Mouse (Mus musculus) limb, embryonic 10.5 days (tissue): ENCODE data around the gene Ptk7. TPM values are rescaled to one million over a fixed set of nuclear protein-coding genes. Genes with fewer than 3 reads are reported as not detected.

Source experiments
- DNase-seq: peaks from one replicate; pipeline ENCODE4 v3.0.0-alpha.2; 2017; ENCODE audit warnings: low spot score
- H3K27ac ChIP-seq: fragments of 300-500 bp; sonication (generic); 2 replicates; pipeline ENCODE4 v1.5.1; 2016; ENCODE audit warnings: mild to moderate bottlenecking
- H3K27me3 ChIP-seq: fragments of 300-500 bp; sonication (generic); 2 replicates; pipeline ENCODE4 v1.6.1; 2016; ENCODE audit warnings: low read depth, mild to moderate bottlenecking; ENCODE audit not compliant: poor library complexity, severe bottlenecking
- H3K36me3 ChIP-seq: fragments of 300-500 bp; sonication (generic); 2 replicates; pipeline ENCODE4 v1.6.1; 2016; ENCODE audit warnings: mild to moderate bottlenecking, moderate library complexity
- H3K4me1 ChIP-seq: fragments of 300-500 bp; sonication (generic); 2 replicates; pipeline ENCODE4 v1.6.1; 2016
- H3K4me3 ChIP-seq: fragments of 300-500 bp; sonication (generic); 2 replicates; pipeline ENCODE4 v1.5.1; 2016; ENCODE audit warnings: mild to moderate bottlenecking, moderate library complexity
- H3K9me3 ChIP-seq: fragments of 300-500 bp; sonication (generic); replicated peaks from 2 replicates; pipeline ENCODE4 v1.6.1; 2016; ENCODE audit warnings: mild to moderate bottlenecking
- WGBS: fragments of 180-500 bp; shearing (Covaris S2); methylation state at CpG from one replicate; pipeline ENCODE4 v1.1.7; 2016; 5-methylcytosine and 5-hydroxymethylcytosine counted together
- polyA plus RNA-seq: library from polyadenylated mRNA; unstranded; fragments of >200 nt; fragmentation: Nextera tagmentation; extraction: Ambion mirVana; gene quantifications from 2 replicates; pipeline ENCODE4 v1.2.1, GENCODE M21; 2016

Gene Ptk7
- polyA plus RNA-seq, 1 experiment from 2014 or later: 142 TPM

DNA sequence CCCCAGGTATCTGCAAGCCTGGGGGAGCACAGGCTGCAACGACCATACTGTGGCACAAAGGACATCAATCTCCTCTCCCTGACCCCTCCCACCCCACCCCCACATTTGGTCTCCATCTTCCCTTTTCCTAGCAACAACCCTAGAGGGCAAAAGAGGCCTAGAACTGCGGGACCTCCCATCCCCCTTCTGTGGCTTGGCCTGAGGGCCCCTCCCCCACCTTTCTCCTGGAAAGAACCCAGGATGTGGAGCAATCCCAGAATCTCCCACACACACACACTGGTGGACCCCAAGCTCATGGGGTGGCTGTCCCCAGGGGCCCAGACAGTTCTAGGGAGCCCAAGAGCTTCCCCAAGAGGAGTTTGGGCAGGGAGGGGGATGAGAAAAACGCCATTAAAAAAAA, 81.4 kb downstream of the Ptk7 start:
- Histone ChIP-seq H3K4me1 (peaks cover 44% of the 10 kb centered on the region), H3K36me3 (peaks cover 50% of the 10 kb centered on the region), H3K27me3 (peaks cover 34% of the 10 kb centered on the region), H3K27ac (0 out of 2 replicates have a peak overlapping the region, but pooled peaks have one; percentile 25), H3K9me3 (no peaks in the 10 kb centered on the region), H3K4me3 (no peak overlapping the region)
- no peak for DNase-seq
- 12% methylated on average over 3 of the region's 3 CpGs for WGBS

DNA sequence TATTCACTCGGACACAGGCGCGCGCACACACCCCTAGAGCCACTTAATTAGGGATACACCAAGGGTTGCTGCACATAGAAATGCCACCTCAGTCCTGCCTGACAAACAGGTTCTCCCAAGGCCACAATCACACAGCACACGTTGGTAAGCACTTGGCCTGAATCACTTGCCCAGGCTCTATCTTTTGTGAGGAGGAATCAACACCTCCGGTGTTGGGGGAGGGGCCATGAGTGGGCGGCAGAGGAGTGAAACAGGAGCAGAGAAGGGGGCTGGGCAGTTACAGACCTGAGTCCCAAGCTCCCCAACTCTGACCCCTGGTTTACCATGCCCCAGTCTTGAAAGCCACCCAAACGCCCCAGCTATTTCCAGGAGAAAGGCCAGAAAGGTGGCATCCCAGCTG, 82.3 kb downstream of the Ptk7 start:
- peaks cover 34% of the 10 kb centered on the region for H3K27me3 ChIP-seq
- WGBS: 6% methylated on average over 8 of the region's 8 CpGs

DNA sequence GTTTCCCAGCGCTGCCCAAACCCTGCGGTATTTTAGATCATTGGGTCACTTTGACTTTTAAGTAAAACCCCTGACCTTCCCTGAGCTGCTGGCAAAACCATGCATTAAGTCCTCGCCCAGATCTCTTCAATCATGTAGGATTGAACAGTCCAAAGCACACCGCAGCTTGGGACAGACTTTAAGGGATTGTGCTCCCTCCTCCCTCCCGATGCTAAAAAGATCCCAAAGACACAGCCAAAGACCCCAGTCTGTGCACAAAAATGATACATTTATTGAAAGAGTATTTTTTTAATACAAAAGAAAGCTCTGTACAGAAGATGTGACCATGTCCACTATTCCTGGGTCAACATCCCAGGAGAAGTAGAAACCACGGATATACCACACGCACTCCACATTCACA, 82.7 kb downstream of the Ptk7 start:
- H3K9me3 ChIP-seq: no peaks in the 10 kb centered on the region
- DNase-seq: no peak
- peak overlapping the region; percentile 65 for H3K4me3 ChIP-seq
- peaks cover 39% of the 10 kb centered on the region for H3K36me3 ChIP-seq
- H3K27me3 ChIP-seq: peaks cover 34% of the 10 kb centered on the region
- 5% methylated on average over 7 of the region's 7 CpGs for WGBS
- H3K4me1 ChIP-seq: peaks cover 36% of the 10 kb centered on the region
- peak overlapping the region; percentile 26; the same call in 1 of the 2 replicates for H3K27ac ChIP-seq

More for the DNA sequence above, 82.3 kb downstream of the Ptk7 start:
- Histone ChIP-seq H3K4me1 (peaks cover 36% of the 10 kb centered on the region), H3K27ac (no peak overlapping the region), H3K4me3 (peak overlapping the region; percentile 65), H3K9me3 (no peaks in the 10 kb centered on the region), H3K36me3 (peaks cover 43% of the 10 kb centered on the region)
- no peak for DNase-seq

DNA sequence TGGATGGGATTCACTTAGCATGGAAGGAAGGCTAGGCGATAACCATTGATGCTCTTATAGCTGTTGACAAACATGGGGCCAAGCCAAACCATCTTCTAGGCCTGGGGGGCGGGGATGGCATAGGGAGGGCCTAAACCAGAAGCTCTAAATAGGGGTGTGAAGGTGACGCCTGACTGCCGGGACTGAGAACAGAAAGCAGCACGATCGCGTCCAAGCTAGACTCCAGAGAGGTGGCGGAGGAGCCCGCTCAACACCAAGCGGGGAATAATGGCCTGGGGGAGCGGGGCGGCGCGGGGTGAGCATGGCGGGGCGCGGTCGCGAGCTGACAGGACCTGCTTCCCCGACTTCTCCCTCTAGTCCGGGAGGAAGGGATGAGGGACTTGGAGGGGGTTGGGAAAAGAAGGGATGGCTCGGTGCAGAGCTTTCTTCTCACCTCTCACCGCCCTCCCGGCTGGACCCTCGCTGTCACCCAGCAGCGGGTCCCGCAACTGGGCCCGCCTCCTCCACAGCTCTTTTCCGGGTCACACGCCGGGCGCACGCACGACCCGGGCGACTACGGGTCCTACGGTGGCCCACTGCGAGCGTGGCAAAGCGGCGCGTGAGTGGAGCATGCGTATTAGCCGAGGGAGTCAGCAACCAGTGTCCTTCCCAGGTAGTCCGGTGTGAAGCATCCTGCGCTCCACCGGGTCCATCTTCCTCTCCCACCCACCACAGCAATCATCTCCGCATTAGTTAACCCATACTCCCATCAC, 83.3 kb downstream of the Ptk7 start, which contains the start of gene Cul9:
Cul9 (minus strand) TSS at position 576 of the 752 bp plus-strand sequence.
- Histone ChIP-seq H3K27ac (peak within 1 kb of the TSS; percentile 26), H3K4me1 (peaks cover 36% of the 10 kb centered on the region), H3K27me3 (peaks cover 34% of the 10 kb centered on the region), H3K9me3 (no peaks in the 10 kb centered on the region), H3K4me3 (peak within 1 kb of the TSS; percentile 65), H3K36me3 (peaks cover 33% of the 10 kb centered on the region)
- peak; percentile 77 for DNase-seq
- WGBS: 2% methylated on average over 48 of the region's 49 CpGs

DNA sequence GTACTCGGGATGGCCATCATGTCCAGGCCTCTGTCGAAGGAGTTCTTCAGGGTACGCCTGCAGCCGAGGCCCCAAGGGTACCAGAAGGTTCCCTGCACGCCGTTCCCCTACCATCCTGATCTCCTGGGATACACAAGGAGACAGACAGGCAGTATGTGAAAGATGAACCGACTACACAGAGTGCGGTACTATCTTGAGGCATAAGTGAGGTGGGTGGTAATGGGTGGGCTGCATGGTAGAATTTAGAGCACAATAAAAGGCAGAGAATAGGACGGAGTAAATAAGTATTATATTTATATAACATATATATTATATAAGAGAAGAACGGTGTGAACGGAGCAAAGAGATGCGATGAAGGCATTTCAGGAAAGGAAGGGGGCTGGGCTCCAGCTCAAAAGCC, 85.6 kb downstream of the Ptk7 start:
- H3K4me1 ChIP-seq: peaks cover 37% of the 10 kb centered on the region
- H3K9me3 ChIP-seq: no peaks in the 10 kb centered on the region
- WGBS: 90% methylated on average over 12 of the region's 12 CpGs
- H3K27ac ChIP-seq: no peak overlapping the region
- peaks cover 11% of the 10 kb centered on the region for H3K36me3 ChIP-seq
- DNase-seq: no peak
- H3K27me3 ChIP-seq: peaks cover 42% of the 10 kb centered on the region
- no peak overlapping the region for H3K4me3 ChIP-seq

DNA sequence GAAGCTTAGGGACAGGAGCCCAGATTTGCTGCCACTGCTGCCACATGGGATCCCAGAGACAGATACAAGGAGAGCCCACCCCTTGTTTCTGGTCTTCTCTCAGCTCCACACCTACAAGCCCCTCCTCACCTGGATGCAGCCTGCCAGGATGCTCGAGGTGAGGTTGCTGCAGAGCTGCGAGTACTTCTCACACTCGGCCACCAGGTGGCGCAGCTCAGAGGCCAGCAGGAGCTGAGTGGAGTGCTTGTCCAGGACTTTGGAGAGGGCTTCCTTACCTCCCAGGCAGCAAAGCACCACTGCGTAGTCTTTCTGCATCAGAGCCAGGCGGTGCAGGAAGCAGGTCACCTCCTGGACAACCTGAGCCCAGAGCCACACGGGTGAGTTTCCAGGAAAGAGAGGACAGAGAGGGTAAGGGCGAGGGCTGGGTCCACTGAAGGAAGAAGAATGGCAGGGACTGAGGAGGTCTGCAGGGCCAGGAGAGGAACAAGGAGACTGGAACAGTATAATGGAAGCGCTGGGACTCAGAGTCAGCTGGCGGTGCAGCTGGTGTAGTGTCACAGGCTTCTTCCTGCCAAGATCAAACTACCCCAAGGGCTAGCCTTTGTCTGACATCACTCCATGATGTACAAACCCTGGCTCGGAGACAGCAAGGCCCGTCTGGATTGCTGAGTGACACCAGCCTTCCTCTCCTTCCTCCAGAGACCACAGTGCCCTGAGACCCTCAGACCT, 103.6 kb downstream of the Ptk7 start:
- no peak overlapping the region for H3K27ac ChIP-seq
- WGBS: 44% methylated on average over 12 of the region's 12 CpGs

DNA sequence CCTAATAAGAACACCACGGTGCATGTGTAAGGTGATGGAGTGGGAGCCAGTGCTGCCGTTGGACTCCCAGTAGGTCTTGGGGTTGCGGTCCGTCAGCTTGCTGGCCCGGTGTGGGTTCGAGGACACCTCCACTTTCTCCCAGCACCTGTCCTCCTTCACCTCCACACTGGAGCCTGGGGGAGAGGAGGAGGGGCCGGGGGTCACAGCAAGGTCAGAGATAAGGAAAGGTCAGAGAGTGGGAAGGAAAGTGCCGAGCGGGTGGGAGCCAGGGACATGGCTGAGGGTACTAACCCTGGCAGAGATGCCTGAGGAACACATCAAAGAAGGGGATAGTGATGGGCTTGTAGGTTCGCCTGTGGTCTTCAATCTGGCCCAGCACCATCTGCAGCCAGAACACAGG, 104.2 kb downstream of the Ptk7 start:
- 78% methylated on average over 10 of the region's 10 CpGs for WGBS
- H3K36me3 ChIP-seq: no peaks in the 10 kb centered on the region
- no peak overlapping the region for H3K4me3 ChIP-seq
- H3K9me3 ChIP-seq: no peaks in the 10 kb centered on the region
- H3K27ac ChIP-seq: no peak overlapping the region
- no peak for DNase-seq
- peaks cover 23% of the 10 kb centered on the region for H3K4me1 ChIP-seq
- peaks cover 33% of the 10 kb centered on the region for H3K27me3 ChIP-seq

More for the DNA sequence above, 103.6 kb downstream of the Ptk7 start:
- Histone ChIP-seq H3K9me3 (no peaks in the 10 kb centered on the region), H3K27me3 (peaks cover 26% of the 10 kb centered on the region), H3K4me3 (no peak overlapping the region), H3K36me3 (no peaks in the 10 kb centered on the region), H3K4me1 (peaks cover 16% of the 10 kb centered on the region)
- peak; percentile 93 for DNase-seq

DNA sequence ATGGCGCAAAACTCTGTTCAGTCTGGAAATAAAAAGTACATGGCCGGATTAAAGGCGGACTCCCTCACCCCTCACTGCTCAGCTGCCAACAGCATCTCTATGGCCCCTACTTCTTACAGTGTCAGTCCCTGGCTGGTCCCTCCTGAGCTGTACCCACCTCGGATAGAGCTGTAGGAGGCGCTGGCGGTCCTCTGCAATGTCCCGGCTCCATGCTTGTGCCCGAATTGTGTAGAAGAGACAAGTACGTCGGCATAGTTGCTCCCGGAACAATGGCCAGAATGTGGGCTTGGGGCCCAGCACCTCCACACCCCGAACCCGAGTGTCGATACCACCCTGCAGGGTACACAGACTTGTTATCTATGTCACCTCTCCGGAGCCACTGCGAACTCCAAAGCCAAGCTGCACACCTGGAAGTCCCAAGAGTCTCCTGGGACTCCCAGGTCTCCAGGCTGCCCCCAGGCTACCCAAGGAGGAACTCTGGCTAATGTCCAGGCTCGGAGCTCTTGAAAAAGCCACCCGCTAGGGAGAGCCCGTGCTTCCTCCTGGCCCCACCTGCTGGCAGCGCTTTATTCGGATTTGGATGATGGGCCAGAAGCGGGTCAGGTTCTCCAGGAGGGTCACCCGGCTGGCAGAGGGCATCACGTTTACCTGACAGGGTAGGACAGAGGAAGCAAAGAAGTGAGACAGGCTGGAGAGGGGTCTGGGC, 107.2 kb downstream of the Ptk7 start:
- Histone ChIP-seq H3K36me3 (no peaks in the 10 kb centered on the region), H3K27ac (no peak overlapping the region), H3K4me3 (no peak overlapping the region), H3K4me1 (peaks cover 29% of the 10 kb centered on the region), H3K27me3 (peaks cover 46% of the 10 kb centered on the region), H3K9me3 (no peaks in the 10 kb centered on the region)
- 36% methylated on average over 24 of the region's 24 CpGs for WGBS
- DNase-seq: no peak

DNA sequence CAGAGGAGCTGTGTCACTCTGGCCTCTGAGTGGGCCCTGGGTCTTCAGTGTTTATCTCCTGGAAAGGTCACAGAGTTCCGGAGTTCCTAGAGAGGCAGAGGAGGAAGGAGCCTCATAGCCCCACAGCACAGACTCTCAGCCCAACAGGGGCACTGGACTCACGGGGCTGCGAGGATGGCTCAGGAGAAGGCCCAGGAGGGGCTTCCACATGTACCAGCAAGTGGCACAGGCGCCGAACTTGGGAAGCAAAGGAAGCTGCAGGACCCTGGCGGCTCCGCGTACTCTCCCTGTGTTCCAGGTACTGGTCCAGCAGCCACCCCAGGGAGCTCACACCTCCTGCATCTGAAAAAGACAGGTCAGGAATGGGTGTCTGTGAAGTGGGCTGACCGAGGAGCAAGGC, 108.1 kb downstream of the Ptk7 start:
- Histone ChIP-seq H3K27ac (peak overlapping the region; percentile 59; the same call in 1 of the 2 replicates), H3K36me3 (no peaks in the 10 kb centered on the region), H3K9me3 (no peaks in the 10 kb centered on the region), H3K27me3 (peaks cover 46% of the 10 kb centered on the region), H3K4me3 (peak overlapping the region; percentile 41; the same call in 1 of the 2 replicates), H3K4me1 (peaks cover 25% of the 10 kb centered on the region)
- no peak for DNase-seq
- WGBS: 78% methylated on average over 9 of the region's 9 CpGs

DNA sequence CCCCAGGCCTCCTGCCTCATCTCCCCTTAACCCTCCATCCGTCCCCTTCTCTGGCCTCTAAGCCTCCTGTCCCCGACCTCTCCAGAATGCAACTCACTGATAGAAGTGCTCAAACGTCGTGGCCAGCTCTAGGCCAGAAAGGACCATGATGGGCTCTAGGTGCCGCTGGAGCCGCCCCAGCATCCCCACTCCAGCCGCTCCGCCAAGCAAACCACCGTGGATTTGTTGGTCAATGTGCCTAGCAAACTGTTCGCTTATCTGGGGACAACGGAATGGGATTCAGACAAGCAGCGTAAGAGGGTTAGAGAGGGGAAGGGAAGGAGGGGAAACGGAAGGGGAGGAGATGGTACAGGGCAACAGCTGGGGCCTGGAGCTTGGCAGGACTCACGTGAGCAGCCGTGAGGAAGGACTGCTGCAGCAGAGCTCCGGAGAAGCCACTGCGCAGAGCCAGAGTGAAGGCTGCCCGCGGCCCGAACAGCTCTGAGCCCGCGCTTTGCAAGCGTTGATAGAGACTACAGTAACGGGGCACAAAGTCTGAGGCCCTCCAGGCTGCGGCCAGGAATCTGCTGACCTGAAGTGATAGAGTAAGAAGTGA, 108.8 kb downstream of the Ptk7 start:
- Histone ChIP-seq H3K9me3 (no peaks in the 10 kb centered on the region), H3K4me3 (peak overlapping the region; percentile 41), H3K36me3 (no peaks in the 10 kb centered on the region), H3K4me1 (peaks cover 24% of the 10 kb centered on the region), H3K27ac (peak overlapping the region; percentile 59), H3K27me3 (peaks cover 46% of the 10 kb centered on the region)
- WGBS: 47% methylated on average over 25 of the region's 25 CpGs
- DNase-seq: no peak

DNA sequence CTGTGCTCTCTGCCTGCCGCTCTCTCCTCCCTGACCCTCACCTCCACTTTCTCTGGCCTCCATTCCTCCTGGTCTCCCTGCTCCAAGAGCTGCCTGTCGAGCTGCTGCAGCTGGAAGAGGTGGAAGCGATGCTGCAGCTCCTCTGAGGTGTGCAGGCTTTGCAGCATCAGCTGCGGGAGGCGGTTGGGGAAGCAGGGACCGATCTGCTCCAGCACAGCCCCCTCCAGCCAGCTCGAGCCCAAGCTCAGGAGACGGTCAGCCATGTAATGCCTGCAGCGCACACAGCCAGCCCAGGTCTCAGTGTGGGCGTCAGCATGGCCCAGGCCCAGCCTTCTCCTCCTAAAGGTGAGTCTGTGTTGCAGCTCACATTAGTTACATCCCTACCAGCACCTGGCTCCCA, 109.3 kb downstream of the Ptk7 start:
- Histone ChIP-seq H3K4me3 (peak overlapping the region; percentile 41), H3K4me1 (peaks cover 21% of the 10 kb centered on the region), H3K27ac (peak overlapping the region; percentile 59), H3K36me3 (no peaks in the 10 kb centered on the region), H3K27me3 (peaks cover 46% of the 10 kb centered on the region), H3K9me3 (no peaks in the 10 kb centered on the region)
- WGBS: 67% methylated on average over 10 of the region's 10 CpGs
- DNase-seq: no peak
